Mouse (Mus musculus) heart, embryonic 14.5 days (tissue): ENCODE data around the gene Cers6. TPM values are rescaled to one million over a fixed set of nuclear protein-coding genes. Genes with fewer than 3 reads are reported as not detected.

Experiments
- ATAC-seq: fragments of 200-750 bp; cut with Nextera tagmentation; 2 replicates; pipeline ENCODE4 v1.8.0; 2017; ENCODE audit warnings: low read depth, moderate TSS enrichment; ENCODE audit not compliant: insufficient number of reproducible peaks, insufficient read depth, low FRiP score
- H3K27ac ChIP-seq, 2 experiments: fragments of 200-500 bp in 1 of 2; fragments of 300-500 bp in 1 of 2; sonication (generic) in 1 of 2; replicated peaks in 1 of 2; 2 replicates each; pipeline ENCODE4 v1.5.1; 2012 to 2014; ENCODE audit warnings: low read depth in 2 of 2, low read length in 2 of 2, control low read depth in 1 of 2, mild to moderate bottlenecking in 1 of 2, mixed read lengths in 1 of 2; ENCODE audit not compliant: control insufficient read depth in 1 of 2, insufficient read depth in 1 of 2
- H3K27me3 ChIP-seq: fragments of 300-500 bp; sonication (generic); 2 replicates; pipeline ENCODE4 v1.6.1; 2014; ENCODE audit warnings: mild to moderate bottlenecking, low read length, control low read depth; ENCODE audit not compliant: control insufficient read depth, insufficient read depth
- H3K36me3 ChIP-seq: fragments of 300-500 bp; sonication (generic); 2 replicates; pipeline ENCODE4 v1.6.1; 2014; ENCODE audit warnings: mild to moderate bottlenecking, control low read depth, low read length, mixed read lengths; ENCODE audit not compliant: control insufficient read depth, insufficient read depth
- H3K4me1 ChIP-seq, 2 experiments: fragments of 200-500 bp in 1 of 2; fragments of 300-500 bp in 1 of 2; sonication (generic) in 1 of 2; 2 replicates each; pipeline ENCODE4 v1.6.1; 2012 to 2014; ENCODE audit warnings: low read length in 2 of 2, control low read depth in 1 of 2, mixed read lengths in 1 of 2; ENCODE audit not compliant: control insufficient read depth in 2 of 2, insufficient read depth in 2 of 2
- H3K4me2 ChIP-seq: fragments of 300-500 bp; sonication (generic); 2 replicates; pipeline ENCODE4 v1.6.1; 2014; ENCODE audit warnings: mild to moderate bottlenecking, low read length
- H3K4me3 ChIP-seq, 2 experiments: fragments of 200-500 bp in 1 of 2; fragments of 300-500 bp in 1 of 2; sonication (generic) in 1 of 2; 2 replicates each; pipeline ENCODE4 v1.5.1; 2012 to 2014; ENCODE audit warnings: low read length in 2 of 2, mild to moderate bottlenecking in 2 of 2, control low read depth in 1 of 2, low read depth in 1 of 2, moderate library complexity in 1 of 2; ENCODE audit not compliant: control insufficient read depth in 1 of 2, insufficient read depth in 1 of 2
- H3K9ac ChIP-seq: fragments of 300-500 bp; sonication (generic); 2 replicates; pipeline ENCODE4 v1.6.1; 2014; ENCODE audit warnings: mild to moderate bottlenecking, low read length
- H3K9me3 ChIP-seq: fragments of 300-500 bp; sonication (generic); 2 replicates; pipeline ENCODE4 v1.6.1; 2016; ENCODE audit warnings: low read length, control low read depth; ENCODE audit not compliant: control insufficient read depth
- WGBS: fragments of 180-500 bp; shearing (Covaris S2); extraction: QIAGEN DNeasy Blood & Tissue Kit; methylation state at CpG from one replicate; pipeline ENCODE4 v1.1.7; 2014; 5-methylcytosine and 5-hydroxymethylcytosine counted together
- polyA plus RNA-seq: library from polyadenylated mRNA; unstranded; fragments of >200 nt; fragmentation: Nextera tagmentation; extraction: Ambion mirVana; gene quantifications from 2 replicates; pipeline ENCODE4 v1.2.1, GENCODE M21; 2014

Cers6 gene
- polyA plus RNA-seq, 1 experiment from 2014 or later, result 34.4 TPM

- no peaks in the 10 kb centered on the region for H3K9me3 ChIP-seq
- no peaks in the 10 kb centered on the region for H3K36me3 ChIP-seq
- H3K27ac ChIP-seq, result no peak overlapping the region
- H3K9ac ChIP-seq, result no peak overlapping the region
- H3K4me3 ChIP-seq, result no peak overlapping the region
- H3K4me1 ChIP-seq, result peaks cover 7 to 30% of the 10 kb centered on the region in 2 experiments
- 40% methylated on average over 4 of the region's 4 CpGs for WGBS
- no peak for ATAC-seq
- H3K27me3 ChIP-seq, result no peaks in the 10 kb centered on the region
- H3K4me2 ChIP-seq, result no peak overlapping the region
Measured at GRCm38 (mm10) chr2:68885766-68886496, 24.7 kb downstream of the Cers6 start.

GRCm38 (mm10) chr2:68886661-68887060 is 25.4 kb downstream of the Cers6 start:
- no peak for ATAC-seq
- no peak overlapping the region for H3K27ac ChIP-seq
- peaks cover 7 to 30% of the 10 kb centered on the region in 2 experiments for H3K4me1 ChIP-seq
- H3K9ac ChIP-seq, result no peak overlapping the region
- no peaks in the 10 kb centered on the region for H3K9me3 ChIP-seq
- H3K4me3 ChIP-seq, result no peak overlapping the region
- no peaks in the 10 kb centered on the region for H3K36me3 ChIP-seq
- no peaks in the 10 kb centered on the region for H3K27me3 ChIP-seq
- no peak overlapping the region for H3K4me2 ChIP-seq
- 90% methylated on average over 4 of the region's 4 CpGs for WGBS

GRCm38 (mm10) chr2:68888094-68888705 is 27.0 kb downstream of the Cers6 start:
- H3K4me2 ChIP-seq, result no peak overlapping the region
- H3K4me3 ChIP-seq, result no peak overlapping the region
- H3K9ac ChIP-seq, result no peak overlapping the region
- H3K9me3 ChIP-seq, result no peaks in the 10 kb centered on the region
- H3K27me3 ChIP-seq, result no peaks in the 10 kb centered on the region
- no peak for ATAC-seq
- peaks cover 7 to 30% of the 10 kb centered on the region in 2 experiments for H3K4me1 ChIP-seq
- H3K27ac ChIP-seq, result no peak overlapping the region
- 78% methylated on average over 3 of the region's 3 CpGs for WGBS
- no peaks in the 10 kb centered on the region for H3K36me3 ChIP-seq

- no peak for ATAC-seq
- Histone ChIP-seq H3K4me3 (no peak overlapping the region), H3K27ac (no peak overlapping the region), H3K4me1 (peaks cover 7 to 30% of the 10 kb centered on the region in 2 experiments), H3K4me2 (no peak overlapping the region), H3K9me3 (no peaks in the 10 kb centered on the region), H3K9ac (no peak overlapping the region), H3K36me3 (no peaks in the 10 kb centered on the region), H3K27me3 (no peaks in the 10 kb centered on the region)
- WGBS, result 80% methylated on average over 5 of the region's 5 CpGs
Measured at GRCm38 (mm10) chr2:68889661-68890170, 28.5 kb downstream of the Cers6 start.

GRCm38 (mm10) chr2:68892476-68892875 is 31.2 kb downstream of the Cers6 start:
- Histone ChIP-seq H3K4me2 (no peak overlapping the region), H3K27me3 (no peaks in the 10 kb centered on the region), H3K36me3 (no peaks in the 10 kb centered on the region), H3K4me3 (no peak overlapping the region), H3K27ac (no peak overlapping the region), H3K9ac (no peak overlapping the region), H3K4me1 (peaks cover 4 to 38% of the 10 kb centered on the region in 2 experiments), H3K9me3 (no peaks in the 10 kb centered on the region)
- 88% methylated on average over 4 of the region's 4 CpGs for WGBS
- ATAC-seq, result no peak

GRCm38 (mm10) chr2:68895044-68895764 is 34.0 kb downstream of the Cers6 start:
- Histone ChIP-seq H3K9ac (no peak overlapping the region), H3K27me3 (no peaks in the 10 kb centered on the region), H3K4me2 (peak overlapping the region; percentile 34; the same call in 1 of the 2 replicates), H3K9me3 (no peaks in the 10 kb centered on the region), H3K27ac (peak overlapping the region in 1 of 2 experiments; percentile 55; a peak in 1 of 4 replicates), H3K4me1 (peaks cover 4 to 28% of the 10 kb centered on the region in 2 experiments), H3K36me3 (no peaks in the 10 kb centered on the region), H3K4me3 (no peak overlapping the region)
- no peak for ATAC-seq
- 82% methylated on average over 10 of the region's 10 CpGs for WGBS

- Histone ChIP-seq H3K4me1 (peaks cover 11 to 38% of the 10 kb centered on the region in 2 experiments), H3K9ac (no peak overlapping the region), H3K27me3 (no peaks in the 10 kb centered on the region), H3K36me3 (no peaks in the 10 kb centered on the region), H3K4me2 (peak overlapping the region; percentile 34; the same call in 1 of the 2 replicates), H3K9me3 (no peaks in the 10 kb centered on the region), H3K4me3 (no peak overlapping the region), H3K27ac (peak overlapping the region in 1 of 2 experiments; percentile 55; a peak in 3 of 4 replicates)
- ATAC-seq, result no peak
- 32% methylated on average over 4 of the region's 4 CpGs for WGBS
Measured at GRCm38 (mm10) chr2:68896196-68896595, 35.0 kb downstream of the Cers6 start.
